Comparison of ENCODE assay signal across 9 mouse cellular contexts in genomic region chr4:70579654-70580053, GRCm38 (mm10). TPM values are rescaled to one million over a fixed set of nuclear protein-coding genes. Genes with fewer than 3 reads are reported as not detected.
A peak's percentile ranks its signal among the peaks of the same experiment; 100 is the strongest.
DNase-seq lines count a peak whose midpoint lies in the region; ATAC-seq and TF ChIP-seq lines count a peak whose summit lies in the region.
"Had no signal": no experiment of that assay in that cellular context is flagged by ENCODE, and none has a peak within 500 bp of the region (broad histone marks: within the 10 kb centered on the region; RNA-seq: fewer than 3 reads in every experiment).

No protein-coding gene starts in this region.

- H3K4me3 ChIP-seq in kidney, postnatal 0 days (replicated peaks; ENCODE audit: low read depth, low read length): no peak overlapping the region
- no peak overlapping the region for H3K4me3 ChIP-seq in lung, embryonic 14.5 days (ENCODE audit: low read depth, low read length)
- H3K4me3 ChIP-seq: megakaryocyte, embryonic 14.5 days had no signal

- peak; percentile 40 to 85 for DNase-seq in adrenal gland, adult (ENCODE audit: inconsistent age in 2 of 2, low spot score in 1 of 2)
- DNase-seq in adrenal gland, postnatal 4 days (ENCODE audit: low spot score in 2 of 2): no peak
- peak; percentile 21 for DNase-seq in ovary, postnatal 14 days (ENCODE audit: low spot score)
- DNase-seq in ovary, adult 18-20 months (ENCODE audit: low spot score): no peak
- DNase-seq in cerebellum, postnatal 36 days: peak; percentile 35 to 48
- peak; percentile 61 for DNase-seq in kidney, postnatal 0 days (ENCODE audit: low spot score)
- DNase-seq in lung, embryonic 14.5 days: peak; percentile 53
- peak; percentile 16 for DNase-seq in telencephalon, adult 2 months (ENCODE audit: low read depth, low spot score)

- no peaks in the 10 kb centered on the region for H3K9me3 ChIP-seq in kidney, postnatal 0 days (replicated peaks; ENCODE audit: low read length)
- H3K9me3 ChIP-seq in lung, embryonic 14.5 days (ENCODE audit: low read depth, low read length): no peaks in the 10 kb centered on the region
- H3K9me3 ChIP-seq: megakaryocyte, embryonic 14.5 days had no signal

- H3K36me3 ChIP-seq in kidney, postnatal 0 days (ENCODE audit: insufficient read depth, low read length): no peaks in the 10 kb centered on the region
- H3K36me3 ChIP-seq in lung, embryonic 14.5 days (ENCODE audit: insufficient read depth): no peaks in the 10 kb centered on the region

- H3K9ac ChIP-seq in kidney, postnatal 0 days (ENCODE audit: low read depth, low read length): no peak overlapping the region
- H3K9ac ChIP-seq in lung, embryonic 14.5 days: no peak overlapping the region

- H3K4me2 ChIP-seq in kidney, postnatal 0 days (ENCODE audit: low read length): no peak overlapping the region
- no peak overlapping the region for H3K4me2 ChIP-seq in lung, embryonic 14.5 days

- no peaks in the 10 kb centered on the region for H3K27me3 ChIP-seq in kidney, postnatal 0 days (ENCODE audit: insufficient read depth, low read length)
- no peaks in the 10 kb centered on the region for H3K27me3 ChIP-seq in lung, embryonic 14.5 days (ENCODE audit: insufficient read depth, low read length)
- H3K27me3 ChIP-seq: megakaryocyte, embryonic 14.5 days had no signal

- H3K27ac ChIP-seq in kidney, postnatal 0 days: no peak overlapping the region
- no peak overlapping the region for H3K27ac ChIP-seq in lung, embryonic 14.5 days (ENCODE audit: low read depth)

- TF ChIP-seq CTCF in kidney, postnatal 0 days (IDR thresholded peaks at IDR 0.05; ENCODE audit: low read depth): peak; percentile 80
- peak; percentile 66 for TF ChIP-seq CTCF in lung, embryonic 14.5 days (IDR thresholded peaks at IDR 0.05; ENCODE audit: low read depth)

- WGBS in kidney, postnatal 0 days: 34% methylated on average over 3 of the region's 3 CpGs
- 49% methylated on average over 3 of the region's 3 CpGs for WGBS in lung, embryonic 14.5 days

- ATAC-seq in kidney, postnatal 0 days (replicated peaks; ENCODE audit: low FRiP score, low read depth): no peak
- no peak for ATAC-seq in lung, embryonic 14.5 days (ENCODE audit: insufficient read depth)

- no peaks in the 10 kb centered on the region for H3K4me1 ChIP-seq in kidney, postnatal 0 days (replicated peaks; ENCODE audit: insufficient read depth, low read length)
- H3K4me1 ChIP-seq in lung, embryonic 14.5 days (ENCODE audit: insufficient read depth): no peaks in the 10 kb centered on the region
- H3K4me1 ChIP-seq: megakaryocyte, embryonic 14.5 days had no signal

RNA-seq across cellular contexts. Expression of gene Megf9, which starts 44.9 kb away (rescaled TPM):
- 10 to 100 TPM; 31.7 to 35.9 TPM for total RNA-seq in adrenal gland, postnatal 4 days (2021)
- polyA plus RNA-seq in kidney, postnatal 0 days (2015; fragmentation: Nextera tagmentation; extraction: Ambion mirVana): 11.9 and 13.4 TPM in 2 replicates
- polyA plus RNA-seq in lung, embryonic 14.5 days (2014; fragmentation: Nextera tagmentation; extraction: Ambion mirVana): 12.0 and 12.8 TPM in 2 replicates

Comparison
In these comparisons a context has a peak if more than half of its experiments do, and no peak if none do; other contexts are left out.
1. DNase-seq: peak in adrenal gland, adult (2 of 2), ovary, postnatal 14 days (single experiment), cerebellum, postnatal 36 days (2 of 2), kidney, postnatal 0 days (single experiment), lung, embryonic 14.5 days (single experiment) and telencephalon, adult 2 months (single experiment); none in adrenal gland, postnatal 4 days (0 of 2) and ovary, adult 18-20 months (single experiment).